Mouse (Mus musculus) MEL (cell line): Measurements from ENCODE around the gene Gm20388. TPM values are rescaled to one million over a fixed set of nuclear protein-coding genes. Genes with fewer than 3 reads are reported as not detected.

ENCODE experiments used
- DNase-seq: peaks from one replicate; pipeline ENCODE4 v3.0.0; 2011; ENCODE audit warnings: low read depth, low spot score
- H3K27ac ChIP-seq: 2 replicates; pipeline ENCODE4 v1.5.1; 2012; ENCODE audit warnings: low read depth, mild to moderate bottlenecking, control low read depth, low read length, moderate library complexity; ENCODE audit not compliant: control insufficient read depth
- H3K27me3 ChIP-seq, 2 experiments: fragments of 150-350 bp in 1 of 2; sonication (generic) in 1 of 2; 2 replicates each; pipeline ENCODE4 v1.6.1; 2012; ENCODE audit warnings: low read length in 2 of 2, mild to moderate bottlenecking in 2 of 2, improper control_type of control experiment in 1 of 2, moderate library complexity in 1 of 2; ENCODE audit not compliant: insufficient read depth in 2 of 2, control insufficient read depth in 1 of 2
- H3K36me3 ChIP-seq, 2 experiments: 2 replicates each; pipeline ENCODE4 v1.6.1; 2012 to 2014; ENCODE audit warnings: low read length in 2 of 2, improper control_type of control experiment in 1 of 2, inconsistent platforms in 1 of 2, mild to moderate bottlenecking in 1 of 2; ENCODE audit not compliant: insufficient read depth in 2 of 2, control insufficient read depth in 1 of 2
- H3K4me1 ChIP-seq, 2 experiments: fragments of 150-350 bp in 1 of 2; sonication (generic) in 1 of 2; 2 replicates each; pipeline ENCODE4 v1.6.1; 2012; ENCODE audit warnings: low read length in 2 of 2, improper control_type of control experiment in 1 of 2, mild to moderate bottlenecking in 1 of 2; ENCODE audit not compliant: insufficient read depth in 2 of 2, control insufficient read depth in 1 of 2
- H3K4me3 ChIP-seq, 2 experiments: fragments of 150-350 bp in 1 of 2; sonication (generic) in 1 of 2; 2 replicates each; pipeline ENCODE4 v1.5.1; 2012; ENCODE audit warnings: low read depth in 2 of 2, low read length in 2 of 2, mild to moderate bottlenecking in 2 of 2, moderate library complexity in 2 of 2, control low read depth in 1 of 2, improper control_type of control experiment in 1 of 2; ENCODE audit not compliant: control insufficient read depth in 1 of 2, insufficient read depth in 1 of 2
- H3K79me2 ChIP-seq: 2 replicates; pipeline ENCODE4 v1.6.1; 2012; ENCODE audit warnings: mild to moderate bottlenecking, low read length, moderate library complexity; ENCODE audit not compliant: control insufficient read depth, poor library complexity, insufficient read depth
- H3K9ac ChIP-seq: 2 replicates; pipeline ENCODE4 v1.6.1; 2012; ENCODE audit warnings: low read depth, mild to moderate bottlenecking, control low read depth, low read length, moderate library complexity; ENCODE audit not compliant: control insufficient read depth, poor library complexity, severe bottlenecking
- H3K9me3 ChIP-seq: fragments of 150-350 bp; sonication (generic); replicated peaks from 2 replicates; pipeline ENCODE4 v1.6.1; 2012; ENCODE audit warnings: mild to moderate bottlenecking, low read length, improper control_type of control experiment, moderate library complexity; ENCODE audit not compliant: insufficient read depth
- BHLHE40 ChIP-seq: IDR thresholded peaks from 2 replicates; pipeline ENCODE4 v1.6.1; 2012; ENCODE audit warnings: low read depth, mild to moderate bottlenecking, inconsistent platforms, low read length, improper control_type of control experiment, borderline replicate concordance
- CTCF ChIP-seq, 3 experiments: IDR thresholded peaks in 2 of 3; conservative IDR thresholded peaks in 1 of 3; 2 replicates each; pipeline ENCODE4 v1.5.1; 2011 to 2012; ENCODE audit warnings: low read length in 3 of 3, low read depth in 2 of 3, mild to moderate bottlenecking in 2 of 3, improper control_type of control experiment in 1 of 3, inconsistent platforms in 1 of 3, mixed read lengths in 1 of 3, moderate library complexity in 1 of 3; ENCODE audit not compliant: control insufficient read depth in 1 of 3, insufficient read depth in 1 of 3, poor library complexity in 1 of 3, severe bottlenecking in 1 of 3
- ETS1 ChIP-seq: IDR thresholded peaks from 2 replicates; pipeline ENCODE4 v1.6.1; 2012; ENCODE audit warnings: low read depth, mild to moderate bottlenecking, inconsistent platforms, low read length, improper control_type of control experiment, moderate library complexity
- GABPA ChIP-seq: IDR thresholded peaks from 2 replicates; pipeline ENCODE4 v1.6.1; 2012; ENCODE audit warnings: low read depth, mild to moderate bottlenecking, inconsistent platforms, low read length, improper control_type of control experiment, moderate library complexity
- GATA1 ChIP-seq: IDR thresholded peaks from 2 replicates; pipeline ENCODE4 v1.6.1; 2011; ENCODE audit warnings: low read depth, low read length, improper control_type of control experiment
- KAT2A ChIP-seq: conservative IDR thresholded peaks from 2 replicates; pipeline ENCODE4 v1.6.1; 2012; ENCODE audit warnings: low read depth, low read length, improper control_type of control experiment, inconsistent platforms
- MAZ ChIP-seq: IDR thresholded peaks from 2 replicates; pipeline ENCODE4 v1.6.1; 2012; ENCODE audit warnings: low read depth, mild to moderate bottlenecking, inconsistent platforms, low read length, improper control_type of control experiment
- MXI1 ChIP-seq: IDR thresholded peaks from 2 replicates; pipeline ENCODE4 v1.6.1; 2011; ENCODE audit warnings: mild to moderate bottlenecking, low read depth, low read length, improper control_type of control experiment
- MYC ChIP-seq: IDR thresholded peaks from 2 replicates; pipeline ENCODE4 v1.6.1; 2011; ENCODE audit warnings: low read depth, mild to moderate bottlenecking, low read length, improper control_type of control experiment, moderate library complexity
- NELFE ChIP-seq: IDR thresholded peaks from 2 replicates; pipeline ENCODE4 v1.6.1; 2011; ENCODE audit warnings: low read depth, low read length, improper control_type of control experiment
- NRF1 ChIP-seq: IDR thresholded peaks from 2 replicates; pipeline ENCODE4 v1.6.1; 2014; ENCODE audit warnings: low read depth, mild to moderate bottlenecking, inconsistent platforms, low read length, improper control_type of control experiment, moderate library complexity; ENCODE audit not compliant: poor library complexity, insufficient read depth, severe bottlenecking
- RAD21 ChIP-seq: IDR thresholded peaks from 2 replicates; pipeline ENCODE4 v1.6.1; 2011; ENCODE audit warnings: mild to moderate bottlenecking, low read depth, low read length, improper control_type of control experiment
- RCOR1 ChIP-seq: IDR thresholded peaks from 2 replicates; pipeline ENCODE4 v1.6.1; 2012; ENCODE audit warnings: low read depth, mild to moderate bottlenecking, inconsistent platforms, low read length, improper control_type of control experiment
- SIN3A ChIP-seq: IDR thresholded peaks from 2 replicates; pipeline ENCODE4 v1.6.1; 2012; ENCODE audit warnings: low read length, improper control_type of control experiment, inconsistent platforms
- TBP ChIP-seq: IDR thresholded peaks from 2 replicates; pipeline ENCODE4 v1.8.0; 2011; ENCODE audit warnings: low read depth, low read length, improper control_type of control experiment
- TCF12 ChIP-seq: IDR thresholded peaks from 2 replicates; pipeline ENCODE4 v1.6.1; 2014; ENCODE audit warnings: low read depth, mild to moderate bottlenecking, inconsistent platforms, low read length, improper control_type of control experiment, moderate library complexity
- UBTF ChIP-seq: IDR thresholded peaks from 2 replicates; pipeline ENCODE4 v1.6.1; 2012; ENCODE audit warnings: low read depth, mild to moderate bottlenecking, inconsistent platforms, low read length, improper control_type of control experiment, moderate library complexity, borderline replicate concordance; ENCODE audit not compliant: insufficient read depth
- USF1 ChIP-seq: IDR thresholded peaks from 2 replicates; pipeline ENCODE4 v1.6.1; 2014; ENCODE audit warnings: low read depth, mild to moderate bottlenecking, inconsistent platforms, low read length, improper control_type of control experiment, moderate library complexity
- USF2 ChIP-seq, 2 experiments: IDR thresholded peaks; 2 replicates each; pipeline ENCODE4 v1.6.1; 2011 to 2012; ENCODE audit warnings: improper control_type of control experiment in 2 of 2, low read length in 2 of 2, borderline replicate concordance in 1 of 2, inconsistent platforms in 1 of 2, low read depth in 1 of 2, mild to moderate bottlenecking in 1 of 2; ENCODE audit not compliant: insufficient read depth in 1 of 2
- ZC3H11A ChIP-seq: IDR thresholded peaks from 2 replicates; pipeline ENCODE4 v1.6.1; 2012; ENCODE audit warnings: low read depth, mild to moderate bottlenecking, inconsistent platforms, low read length, improper control_type of control experiment
- polyA plus RNA-seq, 2 experiments: library from polyadenylated mRNA; stranded (reverse) in 1 of 2; unstranded in 1 of 2; fragments of >175 nt in 1 of 2; fragments of >200 nt in 1 of 2; gene quantifications; 2 replicates each; pipeline versions ENCODE4 v1.2.1 to v1.2.4; 2012; ENCODE audit warnings: low replicate concordance in 2 of 2, low read depth in 1 of 2; ENCODE audit not compliant: insufficient read length in 2 of 2, insufficient read depth in 1 of 2, missing spikeins in 1 of 2
- total RNA-seq: library from RNA; depleted of rRNA; stranded (reverse); fragments of 300-350 nt; gene quantifications from 2 replicates; pipeline ENCODE4 v1.2.3, GENCODE M21; 2012

The Gm20388 gene
- total and polyA plus RNA-seq, 3 experiments = 11.1 to 17.8 TPM; not detected in 1

DNA sequence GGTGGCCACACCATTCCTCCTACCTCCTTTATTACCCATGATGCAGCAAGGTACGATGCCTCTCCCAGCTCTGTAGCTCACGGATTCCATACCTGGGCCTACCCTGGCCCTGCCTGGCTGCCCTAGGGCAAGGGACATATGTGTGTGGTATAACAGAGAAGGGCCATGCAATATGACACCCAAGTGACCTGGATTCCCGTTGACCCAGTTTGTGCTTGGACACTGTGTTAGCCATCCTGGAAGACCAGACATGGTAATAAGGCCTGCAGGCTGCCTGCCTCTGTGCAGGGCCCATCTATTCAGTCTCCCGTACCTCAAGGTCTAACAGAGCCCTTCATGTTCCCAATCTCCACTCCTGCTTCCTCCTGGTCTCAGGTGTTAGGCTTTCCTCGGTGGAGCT lies 517.9 kb downstream of the Gm20388 start:
- no peak for DNase-seq
- H3K36me3 ChIP-seq = peaks cover 0 to 8% of the 10 kb centered on the region in 2 experiments; a peak in 2 of 4 replicates
- H3K4me3 ChIP-seq = no peak overlapping the region
- no peaks in the 10 kb centered on the region for H3K27me3 ChIP-seq
- no peaks in the 10 kb centered on the region for H3K9me3 ChIP-seq
- TF ChIP-seq ZC3H11A = no peak
- no peak for TF ChIP-seq SIN3A
- no peak for TF ChIP-seq NRF1
- TF ChIP-seq RAD21 = no peak
- no peak for TF ChIP-seq USF2 (IDR thresholded peaks at IDR 0.05; ENCODE audit: borderline replicate concordance in 1 of 2, insufficient read depth in 1 of 2, low read depth in 1 of 2, low read length in 2 of 2)
- TF ChIP-seq GATA1 = no peak
- no peak for TF ChIP-seq MYC
- no peak for TF ChIP-seq TBP
- no peak for TF ChIP-seq KAT2A
- TF ChIP-seq CTCF (IDR thresholded peaks at IDR 0.05 in 2 of 3, conservative IDR thresholded peaks at IDR 0.05 in 1 of 3; ENCODE audit: control insufficient read depth in 1 of 3, insufficient read depth in 1 of 3, low read depth in 2 of 3, low read length in 3 of 3, poor library complexity in 1 of 3, severe bottlenecking in 1 of 3) = no peak
- TF ChIP-seq GABPA = no peak
- no peak for TF ChIP-seq NELFE
- no peak for TF ChIP-seq MXI1
- TF ChIP-seq USF1 = no peak
- no peak for TF ChIP-seq BHLHE40
- TF ChIP-seq UBTF = no peak
- no peak for TF ChIP-seq RCOR1
- TF ChIP-seq MAZ = no peak
- TF ChIP-seq ETS1 = no peak
- H3K4me1 ChIP-seq = peaks cover 8 to 28% of the 10 kb centered on the region in 2 experiments
- H3K9ac ChIP-seq = no peak overlapping the region
- no peak overlapping the region for H3K27ac ChIP-seq
- H3K79me2 ChIP-seq = no peaks in the 10 kb centered on the region

DNA sequence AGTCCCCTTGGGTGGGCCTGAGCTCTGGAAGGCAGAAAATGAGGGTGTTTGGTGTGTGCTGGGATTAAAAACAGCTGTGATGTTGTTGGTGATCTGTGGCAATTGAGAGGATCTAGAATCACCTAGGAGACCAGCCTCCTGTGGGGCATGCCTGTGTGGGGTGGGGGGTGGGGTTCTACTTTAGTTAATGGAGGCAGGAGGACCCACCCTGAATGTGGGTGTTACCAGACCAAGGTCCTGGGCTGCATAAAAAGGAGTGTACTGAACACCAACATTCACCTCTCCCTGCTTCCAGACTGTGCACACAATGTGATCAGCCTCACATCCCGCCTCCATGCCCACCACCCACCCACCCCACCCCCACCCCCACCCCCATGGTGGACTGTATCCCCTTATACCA lies 518.5 kb downstream of the Gm20388 start:
- H3K27ac ChIP-seq = no peak overlapping the region
- no peak for TF ChIP-seq MXI1
- no peak for TF ChIP-seq ZC3H11A
- TF ChIP-seq RCOR1 = no peak
- no peak for TF ChIP-seq MYC
- no peak for TF ChIP-seq TCF12
- TF ChIP-seq GABPA = no peak
- DNase-seq = no peak
- no peaks in the 10 kb centered on the region for H3K27me3 ChIP-seq
- H3K9me3 ChIP-seq = no peaks in the 10 kb centered on the region
- H3K36me3 ChIP-seq = peaks cover 0 to 8% of the 10 kb centered on the region in 2 experiments; a peak in 2 of 4 replicates
- H3K79me2 ChIP-seq = no peaks in the 10 kb centered on the region
- no peak overlapping the region for H3K4me3 ChIP-seq
- H3K9ac ChIP-seq = no peak overlapping the region
- peaks cover 8 to 24% of the 10 kb centered on the region in 2 experiments; a peak in 3 of 4 replicates for H3K4me1 ChIP-seq
